Mouse (Mus musculus) heart, embryonic 15.5 days (tissue): ENCODE measurements around the gene Ctnna3. TPM values are rescaled to one million over a fixed set of nuclear protein-coding genes. Genes with fewer than 3 reads are reported as not detected.
"Not testable (repeated sequence)": the region's sequence is repeated elsewhere in the genome, so short reads cannot be mapped to it uniquely, and the experiment has no call there.

ENCODE experiments used
- ATAC-seq: fragments of 200-750 bp; cut with Nextera tagmentation; replicated peaks from 2 replicates; pipeline ENCODE4 v1.8.0; 2017; ENCODE audit warnings: low read depth, moderate TSS enrichment; ENCODE audit not compliant: insufficient number of reproducible peaks, insufficient read depth, low FRiP score
- H3K27ac ChIP-seq: fragments of 300-500 bp; sonication (generic); 2 replicates; pipeline ENCODE4 v1.5.1; 2015; ENCODE audit warnings: mild to moderate bottlenecking, inconsistent platforms
- H3K27me3 ChIP-seq: fragments of 300-500 bp; sonication (generic); 2 replicates; pipeline ENCODE4 v1.6.1; 2015; ENCODE audit warnings: inconsistent platforms
- H3K36me3 ChIP-seq: fragments of 300-500 bp; sonication (generic); 2 replicates; pipeline ENCODE4 v1.6.1; 2015; ENCODE audit warnings: mild to moderate bottlenecking, inconsistent platforms
- H3K4me1 ChIP-seq: fragments of 300-500 bp; sonication (generic); replicated peaks from 2 replicates; pipeline ENCODE4 v1.6.1; 2015; ENCODE audit warnings: inconsistent platforms
- H3K4me2 ChIP-seq: fragments of 300-500 bp; sonication (generic); 2 replicates; pipeline ENCODE4 v1.6.1; 2015; ENCODE audit warnings: inconsistent platforms, mild to moderate bottlenecking, moderate library complexity
- H3K4me3 ChIP-seq: fragments of 300-500 bp; sonication (generic); 2 replicates; pipeline ENCODE4 v1.5.1; 2015; ENCODE audit warnings: mild to moderate bottlenecking, inconsistent platforms
- H3K9ac ChIP-seq: fragments of 300-500 bp; sonication (generic); 2 replicates; pipeline ENCODE4 v1.6.1; 2015; ENCODE audit warnings: mild to moderate bottlenecking, inconsistent platforms
- H3K9me3 ChIP-seq: fragments of 300-500 bp; sonication (generic); replicated peaks from 2 replicates; pipeline ENCODE4 v1.6.1; 2016; ENCODE audit warnings: inconsistent platforms
- WGBS: fragments of 180-500 bp; shearing (Covaris S2); methylation state at CpG from one replicate; pipeline ENCODE4 v1.1.7; 2015; ENCODE audit warnings: mixed read lengths; 5-methylcytosine and 5-hydroxymethylcytosine counted together
- polyA plus RNA-seq: library from polyadenylated mRNA; unstranded; fragments of >200 nt; fragmentation: Nextera tagmentation; extraction: Ambion mirVana; gene quantifications from 2 replicates; pipeline ENCODE4 v1.2.1, GENCODE M21; 2015

Gene Ctnna3
- polyA plus RNA-seq, 1 experiment from 2014 or later = 27.8 TPM

DNA sequence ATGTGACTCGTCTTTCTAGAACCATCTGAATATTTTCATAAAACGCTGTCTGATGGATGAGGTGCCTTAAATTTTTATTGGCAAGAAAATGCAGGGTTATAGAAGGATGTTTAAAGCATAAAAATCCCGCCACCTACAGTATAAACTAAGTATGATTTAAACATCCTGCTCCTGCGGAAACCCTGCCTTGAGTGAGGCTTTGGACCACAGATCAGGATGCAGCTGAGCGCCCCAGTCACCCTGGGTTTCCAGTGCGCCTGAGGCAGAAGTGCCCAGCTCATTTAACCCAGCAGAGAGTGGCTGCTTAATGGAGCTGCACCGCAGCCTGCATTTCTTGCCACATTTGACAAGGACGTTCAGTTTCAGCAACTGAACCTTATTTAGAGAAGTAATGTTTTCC lies 1211.7 kb downstream of the Ctnna3 start:
- H3K27ac ChIP-seq = no peak overlapping the region

DNA sequence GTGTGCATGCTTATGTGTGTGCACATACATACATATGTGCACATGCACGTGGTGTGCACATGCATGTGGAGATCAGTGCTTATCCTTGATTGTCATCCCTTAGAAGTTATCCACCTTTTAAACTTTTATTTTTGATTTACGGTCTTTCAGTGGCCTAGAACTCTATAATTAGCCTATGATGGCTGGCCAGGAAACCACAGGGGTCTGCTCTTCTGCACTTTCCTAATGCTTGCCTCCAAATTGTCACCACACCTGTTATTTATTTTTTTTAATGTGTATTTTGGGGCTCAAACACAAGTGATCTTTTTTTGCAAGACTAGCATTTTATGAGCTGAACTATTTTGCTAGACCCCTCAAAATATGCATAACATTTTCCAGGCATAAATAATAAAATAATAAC lies 1214.1 kb downstream of the Ctnna3 start:
- H3K4me2 ChIP-seq = no peak overlapping the region
- H3K4me3 ChIP-seq = no peak overlapping the region
- no peak for ATAC-seq
- no peaks in the 10 kb centered on the region for H3K4me1 ChIP-seq
- H3K27ac ChIP-seq = no peak overlapping the region
- H3K27me3 ChIP-seq = no peaks in the 10 kb centered on the region
- H3K36me3 ChIP-seq = no peaks in the 10 kb centered on the region
- 70% methylated on average over 2 of the region's 2 CpGs for WGBS
- no peaks in the 10 kb centered on the region for H3K9me3 ChIP-seq
- H3K9ac ChIP-seq = no peak overlapping the region

More for the DNA sequence above, 1211.7 kb downstream of the Ctnna3 start:
- WGBS = 65% methylated on average over 8 of the region's 8 CpGs
- Histone ChIP-seq H3K4me2 (no peak overlapping the region), H3K4me1 (no peaks in the 10 kb centered on the region), H3K36me3 (no peaks in the 10 kb centered on the region), H3K27me3 (no peaks in the 10 kb centered on the region), H3K9ac (no peak overlapping the region), H3K4me3 (no peak overlapping the region), H3K9me3 (no peaks in the 10 kb centered on the region)
- ATAC-seq = no peak

DNA sequence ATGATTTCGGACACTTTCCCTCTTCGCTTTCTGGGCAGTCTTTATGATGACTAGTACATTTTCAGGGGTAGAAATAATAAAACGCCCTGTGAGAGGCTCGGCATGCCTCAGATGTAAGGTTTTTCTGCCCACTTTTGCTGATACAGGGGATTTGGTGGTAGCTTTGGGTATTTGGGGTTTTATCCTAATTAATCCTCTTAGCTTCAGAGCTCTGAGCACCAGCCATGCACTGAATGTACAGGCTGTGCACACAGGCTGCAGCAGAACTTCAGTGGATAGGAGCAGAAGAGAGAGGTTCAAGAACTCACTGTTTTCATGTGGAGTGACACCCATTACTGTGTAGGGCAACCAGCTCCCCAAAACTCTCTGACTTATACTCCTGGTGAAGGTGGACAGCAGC lies 1231.3 kb downstream of the Ctnna3 start:
- WGBS = 81% methylated on average over 4 of the region's 4 CpGs
- H3K9me3 ChIP-seq = no peaks in the 10 kb centered on the region
- no peak for ATAC-seq
- H3K4me2 ChIP-seq = no peak overlapping the region
- no peaks in the 10 kb centered on the region for H3K27me3 ChIP-seq
- no peaks in the 10 kb centered on the region for H3K36me3 ChIP-seq
- no peaks in the 10 kb centered on the region for H3K4me1 ChIP-seq
- H3K27ac ChIP-seq = no peak overlapping the region
- H3K9ac ChIP-seq = no peak overlapping the region
- no peak overlapping the region for H3K4me3 ChIP-seq

DNA sequence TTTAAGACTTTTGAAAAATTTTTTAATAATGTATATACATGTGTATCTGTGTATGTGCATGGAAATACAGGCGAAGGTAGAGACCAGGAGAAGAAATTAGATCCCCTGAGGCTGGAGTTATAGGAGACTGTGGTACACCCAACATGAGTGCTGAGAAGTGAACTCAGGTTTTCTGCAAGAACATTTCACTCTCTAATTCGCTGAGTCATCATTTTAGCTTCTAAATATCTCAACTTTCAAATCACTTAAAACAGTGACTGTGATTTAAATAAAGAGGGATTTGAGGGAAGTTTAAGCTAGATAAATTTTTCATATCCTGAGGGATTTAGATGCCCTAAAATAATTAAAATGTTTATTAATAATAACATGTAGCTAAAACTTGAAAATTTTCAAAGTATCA lies 1241.6 kb downstream of the Ctnna3 start:
- no peak overlapping the region for H3K4me3 ChIP-seq
- no peak for ATAC-seq
- WGBS = 64% methylated on average over 2 of the region's 2 CpGs
- no peak overlapping the region for H3K4me2 ChIP-seq
- no peaks in the 10 kb centered on the region for H3K27me3 ChIP-seq
- no peaks in the 10 kb centered on the region for H3K4me1 ChIP-seq
- H3K36me3 ChIP-seq = no peaks in the 10 kb centered on the region
- no peak overlapping the region for H3K9ac ChIP-seq
- no peak overlapping the region for H3K27ac ChIP-seq
- no peaks in the 10 kb centered on the region for H3K9me3 ChIP-seq

DNA sequence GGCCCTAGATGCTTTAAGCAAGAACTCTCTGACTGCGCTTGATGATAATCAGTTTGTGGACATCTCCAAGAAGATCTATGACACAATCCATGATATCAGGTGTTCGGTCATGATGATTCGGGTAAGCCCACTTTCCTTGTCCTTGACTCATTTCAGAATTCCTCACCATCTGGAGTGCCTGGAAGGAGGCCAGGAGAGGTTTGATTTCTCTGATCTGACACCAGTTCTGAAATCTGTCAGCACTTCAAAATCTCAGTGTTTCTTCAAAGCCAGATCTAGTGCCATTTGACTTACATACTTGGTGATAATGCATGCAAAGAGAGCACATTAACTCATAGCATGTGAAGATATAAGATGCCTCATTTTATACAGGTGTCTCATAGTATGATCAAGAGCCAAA lies 1245.9 kb downstream of the Ctnna3 start:
- H3K27me3 ChIP-seq = no peaks in the 10 kb centered on the region
- H3K4me3 ChIP-seq = no peak overlapping the region
- no peak overlapping the region for H3K4me2 ChIP-seq
- H3K9me3 ChIP-seq = no peaks in the 10 kb centered on the region
- ATAC-seq = no peak
- WGBS = 82% methylated on average over 3 of the region's 3 CpGs
- no peak overlapping the region for H3K9ac ChIP-seq
- H3K4me1 ChIP-seq = no peaks in the 10 kb centered on the region
- H3K36me3 ChIP-seq = no peaks in the 10 kb centered on the region
- no peak overlapping the region for H3K27ac ChIP-seq

DNA sequence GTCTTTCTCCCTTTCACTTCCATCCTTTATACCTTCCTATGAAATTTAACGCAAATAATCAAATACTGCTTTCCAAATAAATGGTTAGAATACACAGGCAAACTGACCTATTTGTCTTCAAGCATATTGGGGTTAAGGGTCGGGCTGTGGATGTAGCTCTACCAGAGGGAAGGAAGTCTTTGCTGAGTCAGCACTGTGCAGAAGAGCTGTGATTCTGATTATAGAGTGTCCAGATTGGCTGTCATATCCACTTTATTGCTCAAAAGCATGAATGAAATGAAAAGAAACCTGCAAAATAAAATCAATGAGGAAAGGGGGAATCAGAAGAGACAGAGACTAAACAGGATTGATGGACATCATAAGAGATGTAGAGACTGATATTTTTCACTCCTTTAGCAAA lies 1280.1 kb downstream of the Ctnna3 start:
- Histone ChIP-seq H3K9me3 (no peaks in the 10 kb centered on the region), H3K4me1 (no peaks in the 10 kb centered on the region), H3K9ac (no peak overlapping the region), H3K27me3 (no peaks in the 10 kb centered on the region), H3K27ac (no peak overlapping the region), H3K36me3 (no peaks in the 10 kb centered on the region), H3K4me2 (no peak overlapping the region), H3K4me3 (no peak overlapping the region)
- ATAC-seq = no peak
- 74% methylated on average over 2 of the region's 2 CpGs for WGBS

DNA sequence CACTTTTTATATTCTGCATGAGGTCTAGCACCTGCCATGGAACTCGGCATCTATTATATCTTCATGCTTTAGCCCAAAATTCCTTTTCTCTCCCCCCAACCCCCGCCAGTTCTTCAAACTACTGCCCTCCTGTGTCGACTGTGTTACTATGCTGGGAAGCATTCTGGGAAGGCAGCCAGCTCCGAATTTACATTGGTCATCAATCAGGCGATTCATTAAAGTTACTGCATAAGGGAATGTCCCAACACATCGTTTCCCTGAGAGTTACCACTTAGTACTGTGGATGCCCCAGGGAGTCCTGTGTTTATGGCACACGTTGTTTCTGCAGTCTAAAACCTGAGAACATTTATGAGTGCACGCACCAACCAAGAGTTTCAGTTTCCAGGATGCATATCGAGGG lies 1288.1 kb downstream of the Ctnna3 start:
- 64% methylated on average over 9 of the region's 9 CpGs for WGBS
- Histone ChIP-seq H3K4me1 (no peaks in the 10 kb centered on the region), H3K4me2 (no peak overlapping the region), H3K9ac (no peak overlapping the region), H3K36me3 (no peaks in the 10 kb centered on the region), H3K27me3 (no peaks in the 10 kb centered on the region), H3K9me3 (no peaks in the 10 kb centered on the region), H3K27ac (no peak overlapping the region), H3K4me3 (no peak overlapping the region)
- no peak for ATAC-seq

DNA sequence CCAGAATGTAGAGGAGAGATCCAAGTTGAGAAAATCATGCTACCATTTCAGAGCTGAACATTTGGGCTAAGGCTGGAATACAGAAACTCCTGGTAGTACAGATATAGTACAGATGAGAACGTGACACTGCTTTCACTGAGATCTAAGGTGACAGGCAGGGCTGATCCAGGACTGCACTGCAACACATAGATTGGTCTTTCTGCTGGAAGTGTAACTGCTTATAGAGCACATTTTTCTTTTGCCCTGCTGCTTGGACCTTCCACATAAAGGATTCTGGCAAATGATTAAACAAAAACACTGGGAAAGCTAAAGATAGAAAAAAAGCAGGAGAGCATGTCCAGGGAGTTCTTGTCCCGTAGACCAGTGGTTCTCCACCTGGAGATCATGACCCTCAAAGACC lies 1305.8 kb downstream of the Ctnna3 start:
- H3K4me2 ChIP-seq = no peak overlapping the region
- no peak for ATAC-seq
- 56% methylated on average over 2 of the region's 2 CpGs for WGBS
- H3K4me3 ChIP-seq = no peak overlapping the region
- no peaks in the 10 kb centered on the region for H3K36me3 ChIP-seq
- no peak overlapping the region for H3K9ac ChIP-seq
- no peaks in the 10 kb centered on the region for H3K4me1 ChIP-seq
- H3K27ac ChIP-seq = no peak overlapping the region
- no peaks in the 10 kb centered on the region for H3K9me3 ChIP-seq
- H3K27me3 ChIP-seq = no peaks in the 10 kb centered on the region

DNA sequence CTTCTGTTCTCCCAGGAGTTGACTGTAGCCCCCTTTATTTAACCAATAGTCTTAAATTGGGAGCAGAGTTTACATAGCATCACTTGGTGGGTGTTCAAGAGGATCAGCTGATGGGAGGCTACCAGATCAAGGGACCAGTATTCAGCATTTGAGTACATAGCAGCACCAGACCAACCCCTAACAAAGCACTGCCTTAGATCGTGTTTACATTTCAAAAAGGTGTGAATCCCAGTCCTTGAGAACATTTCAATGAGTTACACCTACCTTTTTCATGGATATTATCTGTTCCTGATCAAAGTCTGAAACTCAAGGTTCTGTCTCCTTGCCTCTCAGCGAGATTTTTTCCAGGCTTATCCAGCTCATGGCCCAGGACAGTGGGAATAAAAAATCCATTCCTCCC lies 1306.7 kb downstream of the Ctnna3 start:
- Histone ChIP-seq H3K9ac (no peak overlapping the region), H3K4me3 (no peak overlapping the region), H3K9me3 (no peaks in the 10 kb centered on the region), H3K27me3 (no peaks in the 10 kb centered on the region), H3K4me2 (no peak overlapping the region), H3K27ac (no peak overlapping the region), H3K4me1 (no peaks in the 10 kb centered on the region), H3K36me3 (no peaks in the 10 kb centered on the region)
- WGBS = 30% methylated on average over 2 of the region's 2 CpGs
- no peak for ATAC-seq

DNA sequence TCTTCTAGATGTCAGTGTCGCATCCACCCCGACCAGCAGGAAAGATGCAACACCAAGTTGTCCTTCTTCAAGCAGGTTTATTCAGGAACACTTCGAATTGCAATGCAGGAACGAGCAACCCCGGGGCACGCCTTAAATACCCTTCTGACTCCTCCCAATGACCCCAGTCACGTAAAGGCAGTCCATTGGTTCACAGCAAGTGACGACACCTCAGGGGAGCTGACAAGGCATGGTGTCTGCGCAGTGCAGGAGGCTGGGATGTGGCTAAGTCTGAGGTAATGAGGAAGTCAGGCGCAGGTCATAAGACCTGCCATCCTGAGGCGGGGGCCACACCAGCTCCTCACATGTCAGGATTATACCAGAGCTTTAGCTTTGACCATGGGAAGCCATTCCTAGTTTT lies 1311.8 kb downstream of the Ctnna3 start:
- not testable (repeated sequence) for H3K27ac ChIP-seq, H3K36me3 ChIP-seq, H3K9me3 ChIP-seq, H3K4me2 ChIP-seq, H3K4me3 ChIP-seq, ATAC-seq, H3K27me3 ChIP-seq, H3K4me1 ChIP-seq, H3K9ac ChIP-seq
- WGBS = 79% methylated on average over 11 of the region's 11 CpGs

DNA sequence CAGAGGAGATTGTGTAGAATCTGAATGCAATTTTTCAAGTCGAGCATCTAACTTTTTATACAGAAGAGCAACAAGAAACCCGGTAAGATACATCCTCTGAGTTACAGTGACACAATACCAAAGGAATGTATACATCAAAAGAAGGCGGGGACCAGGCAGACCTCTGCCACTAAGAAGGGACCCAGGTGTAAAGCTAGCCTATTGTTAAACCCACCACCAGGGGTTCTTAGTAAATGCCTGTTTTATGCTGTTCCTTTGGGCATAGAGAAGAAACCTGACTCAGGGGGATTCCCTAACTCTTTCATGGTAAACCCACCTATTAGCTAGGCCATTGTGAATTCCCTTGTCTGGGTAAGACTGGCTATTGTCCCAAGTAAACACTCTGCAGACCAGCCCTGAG lies 1314.2 kb downstream of the Ctnna3 start:
- not testable (repeated sequence) for H3K9ac ChIP-seq, ATAC-seq, H3K36me3 ChIP-seq, H3K4me3 ChIP-seq, H3K4me2 ChIP-seq, H3K27me3 ChIP-seq, H3K9me3 ChIP-seq, H3K27ac ChIP-seq, H3K4me1 ChIP-seq
- 54% methylated on average over 3 of the region's 3 CpGs for WGBS

DNA sequence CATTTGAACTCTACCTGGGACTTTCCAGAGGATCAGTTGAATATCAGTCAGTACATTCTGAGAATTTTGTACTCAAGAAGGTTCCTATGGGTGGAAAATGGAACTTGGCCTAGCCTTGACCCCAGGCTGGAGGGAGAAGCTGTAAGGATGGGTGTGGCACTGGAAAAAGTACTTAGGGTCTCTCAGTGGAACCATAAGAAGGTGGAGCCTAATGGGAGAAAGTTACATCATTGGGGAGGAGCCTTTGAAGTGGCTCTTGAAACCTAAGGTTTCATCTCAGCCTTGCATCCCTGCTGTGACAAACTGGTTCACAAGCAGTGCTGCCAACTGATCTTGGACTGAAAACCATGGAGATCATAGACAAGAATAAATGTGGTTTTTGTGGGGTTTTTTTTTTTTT lies 1318.8 kb downstream of the Ctnna3 start:
- Histone ChIP-seq H3K27me3 (no peaks in the 10 kb centered on the region), H3K4me2 (no peak overlapping the region), H3K9ac (no peak overlapping the region), H3K9me3 (no peaks in the 10 kb centered on the region), H3K36me3 (no peaks in the 10 kb centered on the region), H3K4me3 (no peak overlapping the region), H3K27ac (no peak overlapping the region), H3K4me1 (no peaks in the 10 kb centered on the region)
- ATAC-seq = no peak

DNA sequence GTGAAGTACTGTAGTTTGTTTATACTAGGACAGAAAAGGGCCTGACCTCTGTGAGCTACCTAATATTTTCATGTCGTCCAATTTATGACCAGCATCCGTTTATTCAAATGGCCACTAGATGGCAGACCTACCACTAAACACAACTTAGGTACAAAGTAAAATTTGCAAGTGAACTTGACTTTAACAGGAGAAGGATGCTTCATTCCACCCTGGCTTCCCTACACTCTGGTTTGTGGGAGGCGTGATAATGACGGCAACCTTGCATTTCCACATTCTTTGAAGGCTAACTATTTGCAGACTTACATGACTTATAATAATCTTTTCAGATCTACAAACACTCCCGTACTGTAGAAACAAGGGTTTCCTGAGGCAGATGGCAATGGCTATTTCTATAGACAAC lies 1320.9 kb downstream of the Ctnna3 start:
- ATAC-seq = no peak
- Histone ChIP-seq H3K4me1 (no peaks in the 10 kb centered on the region), H3K9ac (no peak overlapping the region), H3K4me2 (no peak overlapping the region), H3K27ac (no peak overlapping the region), H3K36me3 (no peaks in the 10 kb centered on the region), H3K9me3 (no peaks in the 10 kb centered on the region), H3K27me3 (no peaks in the 10 kb centered on the region), H3K4me3 (no peak overlapping the region)
- WGBS = 28% methylated on average over 5 of the region's 5 CpGs
